Mouse (Mus musculus): ENCODE results near the gene Gpr150. TPM values are rescaled to one million over a fixed set of nuclear protein-coding genes. Genes with fewer than 3 reads are reported as not detected.

Gene Gpr150
- polyA plus RNA-seq, 1 experiment, result not detected

- Histone ChIP-seq H3K4me3 (ENCODE audit: insufficient read depth, low read length) (no peak overlapping the region), H3K27ac (ENCODE audit: insufficient read depth, low read length) (no peak overlapping the region), H3K4me1 (ENCODE audit: control insufficient read depth, insufficient read depth, low read length) (no peaks in the 10 kb centered on the region)
- TF ChIP-seq CTCF (IDR thresholded peaks at IDR 0.05; ENCODE audit: borderline replicate concordance, insufficient read depth, low read length) (no peak), POLR2A (IDR thresholded peaks at IDR 0.05; ENCODE audit: low read depth, low read length) (no peak)
Observed at GRCm38 (mm10) chr13:76057267-76058069, 672 bp upstream of the Gpr150 start.

DNA sequence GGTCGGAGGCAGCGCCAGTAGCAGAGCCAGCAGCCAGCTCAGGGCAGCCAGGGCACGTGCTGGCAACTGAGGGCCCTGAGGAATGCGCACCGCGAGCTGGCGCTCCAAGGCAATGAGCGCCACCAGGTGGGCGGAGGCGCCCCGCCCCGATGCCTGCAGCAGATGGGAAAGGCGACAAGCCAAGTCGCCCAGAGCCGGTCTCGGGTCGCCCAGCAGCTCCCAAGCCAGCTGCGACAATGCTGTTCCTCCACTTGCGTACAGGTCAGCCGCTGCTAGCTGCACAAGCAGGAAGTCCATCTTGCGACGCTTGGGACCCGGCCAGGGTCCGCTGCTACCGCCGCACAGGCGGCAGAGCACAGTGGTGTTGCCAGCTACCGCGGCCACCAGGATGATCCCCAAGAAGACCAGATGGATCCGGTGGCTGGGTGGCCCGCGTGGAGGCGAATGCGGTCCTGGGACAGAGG is 503 bp downstream of the Gpr150 start:
- no peaks in the 10 kb centered on the region for H3K4me1 ChIP-seq (ENCODE audit: control insufficient read depth, insufficient read depth, low read length)
- H3K27ac ChIP-seq (ENCODE audit: insufficient read depth, low read length), result no peak overlapping the region
- TF ChIP-seq POLR2A (IDR thresholded peaks at IDR 0.05; ENCODE audit: low read depth, low read length) (no peak), CTCF (IDR thresholded peaks at IDR 0.05; ENCODE audit: borderline replicate concordance, insufficient read depth, low read length) (peak; percentile 36; the same call in 1 of the 2 replicates)
- H3K4me3 ChIP-seq (ENCODE audit: insufficient read depth, low read length), result peak overlapping the region; percentile 40

DNA sequence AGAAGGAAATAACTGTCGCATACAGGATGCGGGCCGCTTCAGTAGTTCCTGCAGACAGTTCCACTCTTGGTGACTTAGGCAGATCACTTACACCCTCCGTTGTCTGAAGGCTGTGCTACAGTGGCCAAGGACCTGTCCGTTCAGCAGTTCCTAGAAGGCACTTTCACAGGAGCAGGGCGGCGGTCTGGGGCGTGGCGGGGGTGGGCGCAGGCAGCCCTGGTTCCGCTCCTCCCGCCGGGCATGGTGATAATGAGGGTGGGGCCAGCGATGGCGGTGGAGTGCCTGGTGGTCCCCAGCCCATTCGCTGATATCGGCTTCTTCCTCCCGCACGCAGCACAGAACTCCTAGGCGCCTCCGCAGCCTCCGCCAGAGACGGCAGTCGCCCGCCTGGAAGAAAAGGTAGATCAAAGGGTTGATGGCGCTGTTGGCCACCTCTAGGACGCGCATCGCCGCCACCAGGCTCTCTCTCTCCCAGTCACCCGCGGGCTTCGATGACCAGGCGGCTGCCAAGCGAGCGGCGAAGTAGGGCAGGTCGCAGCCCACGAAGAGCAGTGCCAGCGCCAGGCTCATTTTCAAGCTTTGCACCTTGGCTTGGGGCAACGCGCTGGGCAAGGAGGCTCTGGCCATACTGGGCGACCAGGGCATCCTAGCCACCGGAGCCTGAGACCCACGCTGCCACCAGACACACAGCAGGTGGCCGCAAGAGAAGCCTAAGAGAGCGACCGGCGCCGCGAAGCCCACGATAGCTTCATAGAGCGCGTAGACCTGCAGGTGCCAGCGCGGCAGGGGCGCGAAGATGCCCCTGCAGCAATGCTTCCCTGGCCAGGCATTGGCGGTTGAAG is 1.2 kb downstream of the Gpr150 start:
- H3K27ac ChIP-seq (ENCODE audit: insufficient read depth, low read length), result no peak overlapping the region
- peak overlapping the region; percentile 40 for H3K4me3 ChIP-seq (ENCODE audit: insufficient read depth, low read length)
- H3K4me1 ChIP-seq (ENCODE audit: control insufficient read depth, insufficient read depth, low read length), result no peaks in the 10 kb centered on the region
- TF ChIP-seq CTCF (IDR thresholded peaks at IDR 0.05; ENCODE audit: borderline replicate concordance, insufficient read depth, low read length) (no peak), POLR2A (IDR thresholded peaks at IDR 0.05; ENCODE audit: low read depth, low read length) (no peak)

DNA sequence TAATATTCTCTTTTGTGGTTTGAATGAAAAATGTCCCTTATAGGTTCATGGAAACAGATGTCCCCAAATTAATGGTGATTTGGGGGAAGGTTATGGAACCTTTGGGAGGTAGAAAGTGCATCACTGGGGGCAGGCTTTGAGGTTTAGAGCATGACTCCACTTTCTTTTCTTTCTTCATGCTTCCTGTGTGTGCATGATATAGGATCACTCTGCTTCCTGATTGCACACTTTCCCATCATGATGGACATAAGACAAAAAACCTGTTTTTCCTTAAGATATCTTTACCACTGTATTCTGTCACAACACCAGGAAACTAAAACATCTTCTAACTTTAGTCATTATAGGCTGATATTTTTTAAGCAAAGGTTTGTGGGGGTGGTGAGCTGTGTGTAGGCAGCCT is 11.8 kb downstream of the Gpr150 start:
- no peak for TF ChIP-seq CTCF (IDR thresholded peaks at IDR 0.05; ENCODE audit: borderline replicate concordance, insufficient read depth, low read length)
- no peak for TF ChIP-seq POLR2A (IDR thresholded peaks at IDR 0.05; ENCODE audit: low read depth, low read length)
- Histone ChIP-seq H3K27ac (ENCODE audit: insufficient read depth, low read length) (no peak overlapping the region), H3K4me3 (ENCODE audit: insufficient read depth, low read length) (no peak overlapping the region)

DNA sequence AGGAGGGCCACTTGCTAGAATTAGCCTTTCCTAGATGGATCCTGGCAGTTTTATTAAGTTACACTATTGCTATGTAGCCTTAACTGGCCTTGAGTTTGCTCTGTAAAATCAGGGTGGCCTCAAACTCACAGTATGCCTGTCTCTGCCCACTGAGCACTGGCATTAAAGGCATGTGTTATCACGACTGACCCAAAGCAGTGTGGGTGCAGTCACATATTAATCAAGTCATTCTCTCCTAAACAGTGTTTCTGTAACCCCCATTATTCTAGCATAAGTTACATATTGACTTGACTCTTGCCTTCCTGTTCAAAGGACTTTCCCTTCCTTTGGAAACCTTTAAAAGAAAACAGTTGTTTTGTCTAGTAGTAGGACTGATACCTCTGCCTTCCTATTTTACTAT is 14.3 kb downstream of the Gpr150 start:
- no peak for TF ChIP-seq POLR2A (IDR thresholded peaks at IDR 0.05; ENCODE audit: low read depth, low read length)
- no peak for TF ChIP-seq CTCF (IDR thresholded peaks at IDR 0.05; ENCODE audit: borderline replicate concordance, insufficient read depth, low read length)
- no peaks in the 10 kb centered on the region for H3K4me1 ChIP-seq (ENCODE audit: control insufficient read depth, insufficient read depth, low read length)
- no peak overlapping the region for H3K4me3 ChIP-seq (ENCODE audit: insufficient read depth, low read length)
- H3K27ac ChIP-seq (ENCODE audit: insufficient read depth, low read length), result no peak overlapping the region

More for the DNA sequence above, 11.8 kb downstream of the Gpr150 start:
- H3K4me1 ChIP-seq (ENCODE audit: control insufficient read depth, insufficient read depth, low read length), result no peaks in the 10 kb centered on the region

DNA sequence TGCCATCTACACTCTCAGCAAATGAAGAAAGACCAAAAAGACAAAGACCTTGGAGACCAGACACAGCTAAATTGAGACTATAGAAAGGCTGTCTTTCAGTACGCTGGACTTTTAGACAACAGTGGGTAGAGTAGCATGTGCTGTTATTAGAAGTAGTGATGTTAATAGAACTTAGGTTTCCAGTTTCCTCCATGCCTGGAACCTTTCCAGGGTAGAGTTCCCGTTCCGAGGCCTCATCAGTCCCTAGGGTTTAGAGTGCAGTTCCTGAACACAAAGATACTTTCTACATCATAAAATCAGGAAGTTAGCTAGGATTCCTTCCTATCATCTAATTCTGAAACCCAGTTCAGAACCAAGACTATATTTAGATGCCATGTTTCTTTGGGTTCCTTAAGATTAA is 32.2 kb downstream of the Gpr150 start:
- TF ChIP-seq POLR2A (IDR thresholded peaks at IDR 0.05; ENCODE audit: low read depth, low read length), result no peak
- no peak for TF ChIP-seq CTCF (IDR thresholded peaks at IDR 0.05; ENCODE audit: borderline replicate concordance, insufficient read depth, low read length)
- Histone ChIP-seq H3K27ac (ENCODE audit: insufficient read depth, low read length) (no peak overlapping the region), H3K4me1 (ENCODE audit: control insufficient read depth, insufficient read depth, low read length) (peaks cover 2% of the 10 kb centered on the region), H3K4me3 (ENCODE audit: insufficient read depth, low read length) (no peak overlapping the region)

DNA sequence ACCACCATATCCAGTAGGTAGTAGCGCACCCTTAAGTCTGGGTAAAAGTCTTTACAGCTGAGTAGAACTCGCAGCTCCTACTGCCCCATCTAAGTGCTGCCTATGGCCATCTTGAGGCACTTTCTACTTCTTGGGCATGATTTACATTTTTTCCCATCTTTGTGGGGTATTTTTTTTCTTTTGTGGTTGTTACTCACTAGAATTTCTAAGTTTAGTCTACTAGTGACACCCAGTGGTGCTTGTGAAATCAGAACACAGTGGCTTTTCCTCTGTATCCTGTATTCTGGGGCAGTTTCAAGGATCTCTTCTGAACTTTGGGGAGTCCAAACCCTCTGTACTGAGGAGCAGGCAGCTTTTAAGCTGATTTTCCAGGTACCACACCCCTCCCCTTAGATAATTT is 35.0 kb downstream of the Gpr150 start:
- peaks cover 2% of the 10 kb centered on the region for H3K4me1 ChIP-seq (ENCODE audit: control insufficient read depth, insufficient read depth, low read length)
- TF ChIP-seq POLR2A (IDR thresholded peaks at IDR 0.05; ENCODE audit: low read depth, low read length), result no peak
- TF ChIP-seq CTCF (IDR thresholded peaks at IDR 0.05; ENCODE audit: borderline replicate concordance, insufficient read depth, low read length), result no peak
- H3K27ac ChIP-seq (ENCODE audit: insufficient read depth, low read length), result no peak overlapping the region
- no peak overlapping the region for H3K4me3 ChIP-seq (ENCODE audit: insufficient read depth, low read length)

DNA sequence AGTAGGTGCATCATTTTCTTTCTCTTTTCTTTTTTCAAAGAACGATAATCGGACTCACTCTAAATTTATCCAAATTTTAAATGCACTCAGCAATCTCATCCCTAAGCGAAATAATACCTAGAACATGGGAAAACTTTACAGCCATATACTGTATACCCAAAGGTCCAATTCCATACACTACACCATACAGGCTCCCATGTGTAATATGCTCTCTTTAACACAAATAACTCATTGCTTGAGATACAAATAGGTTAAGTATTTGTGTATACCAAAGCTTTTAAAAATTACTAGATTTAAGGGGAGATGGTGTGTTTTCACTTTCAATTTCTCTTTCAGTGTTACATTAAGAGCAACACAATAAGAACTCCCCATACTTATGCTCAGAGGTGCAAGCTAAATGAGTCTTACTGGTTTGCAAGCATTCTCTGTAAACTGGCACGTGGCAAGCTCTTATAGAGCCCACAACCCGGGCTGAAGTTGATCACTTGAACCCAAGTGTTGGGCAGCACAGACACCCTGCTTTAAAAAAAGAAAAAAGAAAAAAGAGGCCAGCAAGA is 37.9 kb downstream of the Gpr150 start:
- peak overlapping the region; percentile 50 for H3K27ac ChIP-seq (ENCODE audit: insufficient read depth, low read length)
- TF ChIP-seq POLR2A (IDR thresholded peaks at IDR 0.05; ENCODE audit: low read depth, low read length) (no peak), CTCF (IDR thresholded peaks at IDR 0.05; ENCODE audit: borderline replicate concordance, insufficient read depth, low read length) (no peak)

DNA sequence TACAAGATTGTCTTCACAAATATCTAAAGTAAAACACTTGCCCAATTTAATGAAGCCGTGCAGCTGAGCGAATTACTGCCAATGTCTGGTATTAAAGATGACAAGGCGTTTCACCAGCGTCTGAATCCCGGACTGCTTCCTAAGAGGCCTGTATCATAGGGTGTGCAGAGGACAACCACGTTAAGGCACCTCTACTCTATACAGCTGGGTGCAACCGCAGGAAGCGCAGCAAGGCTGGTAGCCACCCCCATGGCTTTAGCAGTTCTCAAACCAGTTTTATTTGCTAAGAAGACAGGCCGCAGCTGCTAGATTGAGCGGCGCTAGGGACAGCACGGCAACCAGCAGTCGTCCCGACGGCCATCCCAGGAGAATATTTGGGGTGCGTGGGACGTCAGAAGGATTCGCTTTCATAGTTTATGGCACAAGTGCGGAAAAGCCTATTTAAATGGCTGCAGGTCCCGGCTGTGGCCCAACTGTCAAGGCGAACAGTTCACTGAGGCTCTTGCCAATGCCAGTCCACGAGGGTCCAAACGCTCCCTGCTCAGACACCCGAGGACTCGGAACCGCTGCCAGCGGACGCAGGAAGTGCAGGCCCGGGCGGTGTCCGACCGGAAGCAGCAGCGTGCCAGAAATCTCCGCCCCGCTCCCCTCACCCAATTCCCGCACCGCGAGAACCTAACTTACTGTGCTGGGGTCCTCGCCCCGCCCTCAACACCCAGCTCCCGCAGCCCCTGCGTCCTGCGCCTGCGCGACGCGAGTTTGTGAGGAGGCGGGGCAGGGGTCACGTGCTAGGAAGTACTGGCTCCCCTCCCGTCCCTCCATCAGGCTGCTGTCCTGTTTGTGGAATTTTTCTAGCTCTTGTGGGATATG is 38.6 kb downstream of the Gpr150 start, which contains the start of gene Rfesd:
Gene Rfesd, minus strand, starts transcription at position 746 of the 870 bp plus-strand sequence.
- no peak for TF ChIP-seq CTCF (IDR thresholded peaks at IDR 0.05; ENCODE audit: borderline replicate concordance, insufficient read depth, low read length)
- TF ChIP-seq POLR2A (IDR thresholded peaks at IDR 0.05; ENCODE audit: low read depth, low read length), result peak; percentile 89
- H3K4me1 ChIP-seq (ENCODE audit: control insufficient read depth, insufficient read depth, low read length), result peaks cover 2% of the 10 kb centered on the region
- peak within 1 kb of the TSS; percentile 68 for H3K4me3 ChIP-seq (ENCODE audit: insufficient read depth, low read length)
- H3K27ac ChIP-seq (ENCODE audit: insufficient read depth, low read length), result peak within 1 kb of the TSS; percentile 94

More for the DNA sequence above, 37.9 kb downstream of the Gpr150 start:
- Histone ChIP-seq H3K4me1 (ENCODE audit: control insufficient read depth, insufficient read depth, low read length) (peaks cover 2% of the 10 kb centered on the region), H3K4me3 (ENCODE audit: insufficient read depth, low read length) (peak overlapping the region; percentile 11; the same call in 1 of the 2 replicates)

Data from embryonic fibroblast, embryonic 13.5 days (primary cell).